Mouse (Mus musculus) gastrocnemius, adult 2 months (tissue): ENCODE data around the gene Aifm1. TPM values are rescaled to one million over a fixed set of nuclear protein-coding genes. Genes with fewer than 3 reads are reported as not detected.
A peak's percentile ranks its signal among the peaks of the same experiment; 100 is the strongest.
"Not testable (repeated sequence)": the region's sequence is repeated elsewhere in the genome, so short reads cannot be mapped to it uniquely, and the experiment has no call there.

ENCODE experiments used
- DNase-seq: peaks from one replicate; pipeline ENCODE4 v3.0.0; 2022
- H3K27ac ChIP-seq: fragments of 200-600 bp; 2 replicates; pipeline ENCODE4 v1.8.1; 2022; ENCODE audit warnings: mild to moderate bottlenecking
- H3K4me3 ChIP-seq: fragments of 200-600 bp; 2 replicates; pipeline ENCODE4 v1.8.1; 2022; ENCODE audit warnings: mild to moderate bottlenecking, moderate library complexity
- CTCF ChIP-seq: fragments of 200-600 bp; IDR thresholded peaks from 2 replicates; pipeline ENCODE4 v1.8.1; 2022; ENCODE audit warnings: antibody characterized with exemption, mild to moderate bottlenecking, moderate library complexity
- intact Hi-C: fragments of 180-260 bp; cut with DNase I; formaldehyde crosslinking; loops from one replicate; pipeline ENCODE4 v1.15.1; 2025
- total RNA-seq, 2 experiments: library from RNA; stranded (reverse); gene quantifications; 2 replicates each; pipeline ENCODE4 v1.2.3; 2021

The Aifm1 gene
- total RNA-seq, 2 experiments from 2014 or later, result 37.3 to 50.0 TPM

GRCm38 (mm10) chrX:48453736-48454494, 59.4 kb downstream of the Aifm1 start:
- Histone ChIP-seq H3K4me3 (peak overlapping the region; percentile 77), H3K27ac (peak overlapping the region; percentile 87)
- DNase-seq, result peak; percentile 84
- intact Hi-C loops, result no loop called here
- TF ChIP-seq CTCF, result peak; percentile 9; the same call in 1 of the 2 replicates

GRCm38 (mm10) chrX:48452931-48453673, 60.3 kb downstream of the Aifm1 start:
- no peak for TF ChIP-seq CTCF
- H3K27ac ChIP-seq, result peak overlapping the region; percentile 82
- DNase-seq, result peak; percentile 41
- intact Hi-C loops, result no loop called here
- peak overlapping the region; percentile 77 for H3K4me3 ChIP-seq

- intact Hi-C loops, result no loop called here
- H3K4me3 ChIP-seq, result peak overlapping the region; percentile 77
- no peak for TF ChIP-seq CTCF
- peak overlapping the region; percentile 31 for H3K27ac ChIP-seq
- DNase-seq, result peak; percentile 50
Observed at GRCm38 (mm10) chrX:48452231-48452890, 61.0 kb downstream of the Aifm1 start.

- no peak overlapping the region for H3K27ac ChIP-seq
- H3K4me3 ChIP-seq, result no peak overlapping the region
- no peak for TF ChIP-seq CTCF
- intact Hi-C loops, result no loop called here
- DNase-seq, result no peak
Observed at GRCm38 (mm10) chrX:48449646-48450045, 63.7 kb downstream of the Aifm1 start.

GRCm38 (mm10) chrX:48444677-48445076, 68.7 kb downstream of the Aifm1 start:
- intact Hi-C loops, result no loop called here
- Histone ChIP-seq H3K4me3 (no peak overlapping the region), H3K27ac (no peak overlapping the region)
- no peak for TF ChIP-seq CTCF
- DNase-seq, result no peak

GRCm38 (mm10) chrX:48441954-48442353, 71.4 kb downstream of the Aifm1 start:
- Histone ChIP-seq H3K4me3 (no peak overlapping the region), H3K27ac (peak overlapping the region; percentile 40; the same call in 1 of the 2 replicates)
- DNase-seq, result peak; percentile 45
- intact Hi-C loops, result no loop called here
- no peak for TF ChIP-seq CTCF

- intact Hi-C loops, result no loop called here
- DNase-seq, result no peak
- Histone ChIP-seq H3K27ac (peak overlapping the region; percentile 40; the same call in 1 of the 2 replicates), H3K4me3 (no peak overlapping the region)
- no peak for TF ChIP-seq CTCF
Observed at GRCm38 (mm10) chrX:48441548-48441947, 71.8 kb downstream of the Aifm1 start.

GRCm38 (mm10) chrX:48439036-48439435, 74.3 kb downstream of the Aifm1 start:
- intact Hi-C loops, result no loop called here
- TF ChIP-seq CTCF, result no peak
- DNase-seq, result peak; percentile 22
- H3K27ac ChIP-seq, result peak overlapping the region; percentile 40
- H3K4me3 ChIP-seq, result no peak overlapping the region

- peak overlapping the region; percentile 8; the same call in 1 of the 2 replicates for H3K27ac ChIP-seq
- intact Hi-C loops, H3K4me3 ChIP-seq, DNase-seq: not testable (repeated sequence)
Observed at GRCm38 (mm10) chrX:48436082-48436481, 77.3 kb downstream of the Aifm1 start.

GRCm38 (mm10) chrX:48435477-48435900, 77.9 kb downstream of the Aifm1 start:
- intact Hi-C loops, result no loop called here
- DNase-seq, result peak; percentile 60
- Histone ChIP-seq H3K27ac (peak overlapping the region; percentile 8; the same call in 1 of the 2 replicates), H3K4me3 (no peak overlapping the region)
- TF ChIP-seq CTCF, result no peak

- no peak for DNase-seq
- TF ChIP-seq CTCF, result no peak
- Histone ChIP-seq H3K27ac (no peak overlapping the region), H3K4me3 (no peak overlapping the region)
- intact Hi-C loops, result no loop called here
Observed at GRCm38 (mm10) chrX:48434251-48434650, 79.1 kb downstream of the Aifm1 start.

- intact Hi-C loops, result no loop called here
- no peak for TF ChIP-seq CTCF
- Histone ChIP-seq H3K4me3 (no peak overlapping the region), H3K27ac (no peak overlapping the region)
- DNase-seq, result peak; percentile 32
Observed at GRCm38 (mm10) chrX:48433527-48433899, 79.8 kb downstream of the Aifm1 start.
